Mouse (Mus musculus) E14TG2a.4 (cell line): ENCODE measurements around the gene Rdh16.
"Not testable (repeated sequence)": the region's sequence is repeated elsewhere in the genome, so short reads cannot be mapped to it uniquely, and the experiment has no call there.

Experiments
- H3K27me3 ChIP-seq: 2 replicates; pipeline ENCODE4 v1.6.1; 2014; ENCODE audit warnings: low read length, control low read depth; ENCODE audit not compliant: insufficient read depth
- H3K36me3 ChIP-seq: 2 replicates; pipeline ENCODE4 v1.6.1; 2014; ENCODE audit warnings: low read length, control low read depth; ENCODE audit not compliant: insufficient read depth
- H3K4me1 ChIP-seq: replicated peaks from 2 replicates; pipeline ENCODE4 v1.6.1; 2014; ENCODE audit warnings: low read depth, low read length, control low read depth
- H3K4me3 ChIP-seq: replicated peaks from 2 replicates; pipeline ENCODE4 v1.5.1; 2014; ENCODE audit warnings: mild to moderate bottlenecking, low read length
- H3K9me3 ChIP-seq: 2 replicates; pipeline ENCODE4 v1.6.1; 2014; ENCODE audit warnings: low read length, control low read depth
- CTCF ChIP-seq: conservative IDR thresholded peaks from 2 replicates; pipeline ENCODE4 v1.5.1; 2014; ENCODE audit warnings: low read length
- NANOG ChIP-seq: IDR thresholded peaks from 2 replicates; pipeline ENCODE4 v1.6.1; 2014; ENCODE audit warnings: borderline replicate concordance, low read length, mixed read lengths
- POU5F1 ChIP-seq: IDR thresholded peaks from 2 replicates; pipeline ENCODE4 v1.6.1; 2014; ENCODE audit warnings: low read length, borderline replicate concordance

Rdh16 gene

GRCm38 (mm10) chr10:127886971-127887370 is 86.0 kb downstream of the Rdh16 start:
- H3K4me3 ChIP-seq = no peak overlapping the region
- H3K4me1 ChIP-seq = peaks cover 37% of the 10 kb centered on the region
- peaks cover 7% of the 10 kb centered on the region; the same call in 1 of the 2 replicates for H3K9me3 ChIP-seq
- TF ChIP-seq POU5F1 = no peak
- TF ChIP-seq NANOG = no peak
- TF ChIP-seq CTCF = no peak
- no peaks in the 10 kb centered on the region for H3K27me3 ChIP-seq
- H3K36me3 ChIP-seq = no peaks in the 10 kb centered on the region

- Histone ChIP-seq H3K4me1 (peaks cover 47% of the 10 kb centered on the region), H3K27me3 (no peaks in the 10 kb centered on the region)
- TF ChIP-seq CTCF (no peak), NANOG (no peak), POU5F1 (no peak)
Measured at GRCm38 (mm10) chr10:127888605-127889004, 87.7 kb downstream of the Rdh16 start, which contains the start of gene Rdh7. Gene Rdh7, minus strand, starts transcription at chr10:127888817.

GRCm38 (mm10) chr10:127891481-127891880 is 90.5 kb downstream of the Rdh16 start:
- Histone ChIP-seq H3K4me1 (peaks cover 59% of the 10 kb centered on the region), H3K36me3 (no peaks in the 10 kb centered on the region), H3K4me3 (no peak overlapping the region), H3K27me3 (no peaks in the 10 kb centered on the region), H3K9me3 (peaks cover 7% of the 10 kb centered on the region; the same call in 1 of the 2 replicates)
- no peak for TF ChIP-seq CTCF
- no peak for TF ChIP-seq NANOG
- no peak for TF ChIP-seq POU5F1

More at GRCm38 (mm10) chr10:127888605-127889004, 87.7 kb downstream of the Rdh16 start, which contains the start of gene Rdh7:
- no peak within 1 kb of the TSS for H3K4me3 ChIP-seq
- no peaks in the 10 kb centered on the region for H3K36me3 ChIP-seq
- peaks cover 7% of the 10 kb centered on the region; the same call in 1 of the 2 replicates for H3K9me3 ChIP-seq

- peaks cover 78% of the 10 kb centered on the region for H3K4me1 ChIP-seq
- not testable (repeated sequence) for H3K36me3 ChIP-seq
Measured at GRCm38 (mm10) chr10:127893163-127894022, 92.4 kb downstream of the Rdh16 start.

More at GRCm38 (mm10) chr10:127893163-127894022, 92.4 kb downstream of the Rdh16 start:
- H3K27me3 ChIP-seq, H3K9me3 ChIP-seq, H3K4me3 ChIP-seq: not testable (repeated sequence)
